Mouse (Mus musculus) intestine, postnatal 0 days (tissue): ENCODE measurements at regions not wholly inside any gene's neighbourhood (a gene's known extent, or its start where the extent isn't known, plus 50 kb on each side); places are given as distances from the start of the nearest gene placed in this dataset.

Experiments used
- ATAC-seq: fragments of 200-750 bp; cut with Nextera tagmentation; 2 replicates; pipeline ENCODE4 v1.8.0; 2017; ENCODE audit warnings: mild to moderate bottlenecking, moderate TSS enrichment, moderate library complexity
- H3K27ac ChIP-seq: fragments of 300-500 bp; sonication (generic); 2 replicates; pipeline ENCODE4 v1.5.1; 2014; ENCODE audit warnings: mild to moderate bottlenecking, low read depth, low read length, moderate library complexity
- H3K27me3 ChIP-seq: fragments of 300-500 bp; sonication (generic); replicated peaks from 2 replicates; pipeline ENCODE4 v1.6.1; 2014; ENCODE audit warnings: low read length, mixed read lengths; ENCODE audit not compliant: control insufficient read depth, insufficient read depth
- H3K36me3 ChIP-seq: fragments of 300-500 bp; sonication (generic); 2 replicates; pipeline ENCODE4 v1.6.1; 2014; ENCODE audit warnings: mild to moderate bottlenecking, moderate library complexity; ENCODE audit not compliant: control insufficient read depth, insufficient read depth
- H3K4me1 ChIP-seq: fragments of 300-500 bp; sonication (generic); replicated peaks from 2 replicates; pipeline ENCODE4 v1.6.1; 2014; ENCODE audit warnings: antibody characterized with exemption, low read length, mixed read lengths; ENCODE audit not compliant: control insufficient read depth, insufficient read depth
- H3K4me2 ChIP-seq: fragments of 300-500 bp; sonication (generic); replicated peaks from 2 replicates; pipeline ENCODE4 v1.6.1; 2014; ENCODE audit warnings: low read depth, mild to moderate bottlenecking, moderate library complexity
- H3K4me3 ChIP-seq: fragments of 300-500 bp; sonication (generic); 2 replicates; pipeline ENCODE4 v1.5.1; 2014; ENCODE audit warnings: low read depth, low read length
- H3K9ac ChIP-seq: fragments of 300-500 bp; sonication (generic); 2 replicates; pipeline ENCODE4 v1.6.1; 2014; ENCODE audit warnings: mild to moderate bottlenecking, low read depth, low read length
- H3K9me3 ChIP-seq: fragments of 300-500 bp; sonication (generic); 2 replicates; pipeline ENCODE4 v1.6.1; 2016; ENCODE audit warnings: mixed run types; ENCODE audit not compliant: control insufficient read depth
- CTCF ChIP-seq: sonication (generic); IDR thresholded peaks from 2 replicates; pipeline ENCODE4 v1.5.1; 2016; ENCODE audit warnings: low read depth, mild to moderate bottlenecking, control low read depth, antibody characterized with exemption, moderate library complexity
- WGBS: fragments of 180-500 bp; shearing (Covaris S2); extraction: QIAGEN DNeasy Blood & Tissue Kit; methylation state at CpG from one replicate; pipeline ENCODE4 v1.1.7; 2014; 5-methylcytosine and 5-hydroxymethylcytosine counted together

GRCm38 (mm10) chr13:59917185-59917584 lies 94.2 kb upstream of the Tut7 start:
- no peak overlapping the region for H3K4me3 ChIP-seq
- TF ChIP-seq CTCF = no peak
- no peak for ATAC-seq
- WGBS = 86% methylated on average over 5 of the region's 5 CpGs
- no peak overlapping the region for H3K4me2 ChIP-seq
- no peak overlapping the region for H3K9ac ChIP-seq
- no peaks in the 10 kb centered on the region for H3K36me3 ChIP-seq
- H3K9me3 ChIP-seq = no peaks in the 10 kb centered on the region
- H3K27me3 ChIP-seq = no peaks in the 10 kb centered on the region
- no peaks in the 10 kb centered on the region for H3K4me1 ChIP-seq
- H3K27ac ChIP-seq = no peak overlapping the region

- ATAC-seq = no peak
- no peak overlapping the region for H3K9ac ChIP-seq
- no peaks in the 10 kb centered on the region for H3K36me3 ChIP-seq
- no peak overlapping the region for H3K27ac ChIP-seq
- H3K9me3 ChIP-seq = no peaks in the 10 kb centered on the region
- H3K4me3 ChIP-seq = no peak overlapping the region
- 74% methylated on average over 22 of the region's 22 CpGs for WGBS
- H3K4me2 ChIP-seq = no peak overlapping the region
- TF ChIP-seq CTCF = no peak
- no peaks in the 10 kb centered on the region for H3K4me1 ChIP-seq
- no peaks in the 10 kb centered on the region for H3K27me3 ChIP-seq
Observed at GRCm38 (mm10) chr13:59916166-59917044, 93.5 kb upstream of the Tut7 start.

- no peaks in the 10 kb centered on the region for H3K4me1 ChIP-seq
- no peak for ATAC-seq
- H3K9ac ChIP-seq = no peak overlapping the region
- no peaks in the 10 kb centered on the region for H3K9me3 ChIP-seq
- H3K36me3 ChIP-seq = no peaks in the 10 kb centered on the region
- 83% methylated on average over 7 of the region's 7 CpGs for WGBS
- TF ChIP-seq CTCF = no peak
- no peak overlapping the region for H3K4me3 ChIP-seq
- H3K27ac ChIP-seq = no peak overlapping the region
- H3K4me2 ChIP-seq = no peak overlapping the region
- no peaks in the 10 kb centered on the region for H3K27me3 ChIP-seq
Observed at GRCm38 (mm10) chr13:59915734-59916133, 92.8 kb upstream of the Tut7 start.

GRCm38 (mm10) chr13:59910179-59911071 lies 87.5 kb upstream of the Tut7 start:
- Histone ChIP-seq H3K36me3 (no peaks in the 10 kb centered on the region), H3K9me3 (no peaks in the 10 kb centered on the region), H3K4me2 (no peak overlapping the region), H3K9ac (no peak overlapping the region), H3K27me3 (no peaks in the 10 kb centered on the region), H3K27ac (no peak overlapping the region), H3K4me3 (no peak overlapping the region), H3K4me1 (no peaks in the 10 kb centered on the region)
- no peak for ATAC-seq
- no peak for TF ChIP-seq CTCF
- 56% methylated on average over 8 of the region's 8 CpGs for WGBS

- WGBS = 78% methylated on average over 4 of the region's 4 CpGs
- no peaks in the 10 kb centered on the region for H3K9me3 ChIP-seq
- no peaks in the 10 kb centered on the region; the same call in 1 of the 2 replicates for H3K4me1 ChIP-seq
- TF ChIP-seq CTCF = no peak
- no peak overlapping the region for H3K4me2 ChIP-seq
- ATAC-seq = no peak
- no peaks in the 10 kb centered on the region for H3K36me3 ChIP-seq
- no peak overlapping the region for H3K9ac ChIP-seq
- no peaks in the 10 kb centered on the region for H3K27me3 ChIP-seq
- H3K27ac ChIP-seq = no peak overlapping the region
- no peak overlapping the region for H3K4me3 ChIP-seq
Observed at GRCm38 (mm10) chr13:59909400-59909799, 86.5 kb upstream of the Tut7 start.

- no peak overlapping the region for H3K27ac ChIP-seq
- H3K36me3 ChIP-seq = no peaks in the 10 kb centered on the region
- no peak overlapping the region for H3K9ac ChIP-seq
- no peaks in the 10 kb centered on the region; the same call in 1 of the 2 replicates for H3K4me1 ChIP-seq
- 65% methylated on average over 4 of the region's 4 CpGs for WGBS
- TF ChIP-seq CTCF = no peak
- H3K4me2 ChIP-seq = no peak overlapping the region
- H3K27me3 ChIP-seq = no peaks in the 10 kb centered on the region
- H3K9me3 ChIP-seq = no peaks in the 10 kb centered on the region
- no peak for ATAC-seq
- H3K4me3 ChIP-seq = no peak overlapping the region
Observed at GRCm38 (mm10) chr13:59908786-59909185, 85.8 kb upstream of the Tut7 start.
